Mouse (Mus musculus) embryo, embryonic 10.5 days (tissue): Measurements from ENCODE around the gene Ranbp1.
A peak's percentile ranks its signal among the peaks of the same experiment; 100 is the strongest.

ENCODE experiments used
- DNase-seq: peaks from one replicate; pipeline ENCODE4 v3.0.0-alpha.2; 2015; ENCODE audit warnings: low spot score

The Ranbp1 gene

DNA sequence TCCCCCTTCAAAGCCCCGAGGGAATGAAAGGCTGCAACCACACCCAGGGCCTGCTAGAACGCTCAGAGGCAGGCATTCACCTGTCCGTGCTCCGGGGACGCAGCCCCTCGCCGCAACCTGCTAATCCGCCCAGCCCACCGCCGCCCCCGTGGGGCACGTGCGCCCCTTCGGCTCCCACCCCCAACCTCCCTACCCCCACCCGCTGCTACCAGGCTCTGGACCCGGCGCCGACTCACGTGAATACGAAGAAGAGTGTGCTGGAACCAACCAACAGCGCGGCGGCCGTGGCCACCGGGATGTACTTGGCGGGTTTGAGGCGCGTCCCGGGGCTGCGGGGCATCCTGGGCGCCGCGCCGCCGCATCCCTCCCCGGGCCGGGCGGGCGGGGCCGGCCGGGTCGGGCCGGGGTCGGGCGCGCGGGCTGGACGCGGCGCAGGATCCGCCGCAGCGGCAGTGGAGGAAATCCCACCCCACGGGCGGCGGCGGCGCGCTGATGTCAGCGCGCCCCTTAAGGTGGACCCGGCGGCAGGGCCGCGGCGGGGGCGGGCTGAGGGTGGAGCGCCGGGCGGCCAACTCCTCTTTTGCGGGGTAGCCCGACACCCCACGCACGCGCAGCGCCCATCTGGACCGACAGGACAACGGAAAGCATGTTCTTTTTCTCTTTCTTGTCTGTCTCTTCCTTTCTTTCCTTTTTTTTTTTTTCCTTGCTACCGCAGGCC lies 13.7 kb downstream of the Ranbp1 start, which contains the start of gene Zdhhc8:
Gene Zdhhc8 (minus strand): TSS at position 466 of the 718 bp plus-strand sequence.
- peak; percentile 75 for DNase-seq

DNA sequence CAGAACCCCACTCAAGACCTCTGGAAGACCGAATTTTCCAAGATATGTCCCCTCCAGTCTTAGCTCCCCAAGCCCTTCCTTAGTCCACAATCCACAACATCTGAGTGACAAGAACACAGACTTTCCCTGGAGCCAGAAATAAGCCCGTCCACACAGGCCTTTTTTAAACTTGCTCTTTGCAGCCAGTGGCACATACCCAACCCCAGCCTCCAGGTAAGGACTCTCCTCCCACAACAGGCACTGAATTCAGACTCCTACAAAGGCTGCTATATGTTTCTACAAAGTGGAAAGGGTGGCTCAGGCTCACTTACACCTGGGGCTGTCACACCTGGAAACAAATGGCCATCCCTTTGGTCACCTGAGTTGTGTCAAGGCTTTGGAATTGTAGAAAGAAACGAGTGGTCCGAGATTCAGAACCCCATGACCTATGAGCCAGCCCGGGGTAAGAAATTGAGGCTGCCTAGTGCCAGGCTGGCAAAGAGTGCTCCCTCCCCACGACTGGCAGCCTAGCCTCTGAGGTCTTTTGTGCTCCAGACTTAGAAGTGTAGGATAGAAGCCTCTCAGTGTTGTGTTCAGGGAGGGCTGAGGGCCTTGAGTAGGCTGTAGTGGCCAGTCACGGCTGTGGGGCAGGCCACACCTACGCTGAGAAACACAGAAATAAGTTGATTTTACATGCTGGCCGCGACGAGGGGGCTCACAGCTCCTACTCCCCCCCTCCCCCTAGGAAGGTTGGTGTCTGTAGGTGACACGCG lies 14.4 kb downstream of the Ranbp1 start:
- peak; percentile 22 for DNase-seq

DNA sequence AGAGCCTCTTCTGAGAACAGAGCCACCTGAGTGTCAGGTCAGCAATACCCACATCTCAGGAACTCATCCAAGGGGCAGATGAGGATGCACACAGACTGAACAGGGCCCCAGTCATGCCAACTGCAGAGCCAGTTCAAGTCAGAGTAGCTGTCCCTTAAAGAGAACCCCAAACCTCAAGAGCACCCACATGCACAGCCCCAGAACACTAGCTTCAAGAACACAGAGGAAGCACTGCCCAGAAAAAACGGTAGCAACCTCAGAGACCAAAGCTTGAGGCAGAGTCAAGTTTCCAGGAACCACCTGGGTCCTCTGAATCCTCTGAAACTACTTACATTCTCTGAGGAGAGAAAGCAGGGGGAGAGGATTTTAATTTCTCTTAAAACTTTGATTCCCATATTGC lies 15.1 kb downstream of the Ranbp1 start:
- no peak for DNase-seq

- no peak for DNase-seq
Observed at GRCm38 (mm10) chr16:18231451-18231850, 17.1 kb downstream of the Ranbp1 start.

DNA sequence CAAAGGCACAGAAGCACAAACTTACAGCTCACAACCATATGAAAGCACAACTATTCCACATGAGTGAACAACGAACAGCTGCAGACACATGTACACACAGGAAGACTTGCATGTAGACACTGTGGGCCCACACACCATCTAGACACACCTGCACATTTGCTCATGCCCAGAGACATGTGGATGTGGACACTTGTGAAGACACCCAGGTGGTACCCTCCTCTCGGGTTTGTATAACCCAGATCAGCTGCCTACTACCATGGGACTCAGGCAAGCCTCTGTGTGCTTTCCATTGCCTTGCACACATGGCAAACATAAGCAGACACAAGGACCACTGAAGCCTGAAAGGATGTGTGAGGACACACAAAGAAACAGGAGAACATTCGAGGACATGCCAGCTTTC lies 17.5 kb downstream of the Ranbp1 start:
- no peak for DNase-seq

DNA sequence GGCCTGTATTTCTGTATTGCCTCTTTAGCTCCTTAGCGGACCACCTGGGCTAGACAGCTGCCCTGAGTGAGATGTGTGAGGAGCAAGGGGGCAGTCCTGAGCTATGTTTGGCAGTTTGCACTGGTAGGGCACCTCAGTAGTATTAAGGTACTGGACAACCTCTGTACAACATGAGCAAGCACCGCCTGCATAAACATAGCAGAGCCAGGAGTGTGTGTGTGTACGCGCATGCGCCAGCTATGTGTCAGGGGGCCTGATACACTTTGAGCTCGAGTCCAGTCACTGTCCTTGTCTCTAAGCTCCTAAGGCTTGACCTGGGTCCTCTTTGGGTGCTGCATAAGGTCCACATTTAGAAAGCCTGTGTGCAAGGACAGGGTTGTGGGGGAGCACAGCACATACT lies 17.9 kb downstream of the Ranbp1 start:
- DNase-seq, result no peak

DNA sequence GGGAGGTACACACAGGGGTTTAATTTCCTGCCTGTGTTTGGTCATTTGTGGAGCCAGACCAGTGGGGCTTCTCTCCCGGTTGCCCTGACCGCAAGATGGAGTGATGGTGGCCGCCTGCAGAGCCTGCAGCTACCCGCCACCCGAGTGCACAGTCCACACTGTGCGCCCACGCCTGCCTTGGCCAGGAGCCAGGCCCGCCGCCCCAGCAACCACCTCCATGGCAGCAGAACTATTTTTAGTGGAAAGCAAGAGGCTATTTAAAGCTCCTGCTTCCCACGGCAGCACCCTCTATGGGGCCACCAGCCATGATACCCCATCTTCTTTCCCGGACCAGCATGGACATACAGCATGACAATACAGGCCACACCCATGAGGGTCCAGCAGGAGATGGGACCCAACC lies 18.9 kb downstream of the Ranbp1 start:
- no peak for DNase-seq

GRCm38 (mm10) chr16:18228856-18229255 lies 19.7 kb downstream of the Ranbp1 start:
- no peak for DNase-seq

DNA sequence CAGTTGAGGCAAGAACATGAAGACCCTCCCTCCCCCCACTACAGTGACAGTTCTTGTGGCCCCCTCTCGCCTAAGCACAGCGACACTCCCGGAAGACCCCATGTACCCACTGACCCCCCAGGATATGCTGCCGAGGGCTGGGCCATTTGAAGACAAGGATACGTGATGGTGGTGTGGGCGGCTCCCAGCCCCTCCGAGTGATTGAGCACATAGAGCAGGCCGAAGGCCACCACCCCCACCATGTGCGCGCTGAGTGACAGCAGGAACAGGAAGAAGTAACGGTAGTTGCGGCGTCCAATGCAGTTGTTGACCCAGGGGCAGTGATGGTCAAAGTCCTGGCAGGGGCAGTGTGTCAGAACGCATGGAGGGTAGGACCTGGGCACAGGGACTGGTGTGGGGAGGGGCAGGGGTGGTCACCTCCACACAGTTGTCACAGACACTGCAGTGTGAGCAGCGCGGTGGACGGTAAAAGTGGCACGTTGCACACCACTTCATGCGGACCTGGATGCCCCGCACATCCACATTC lies 20.6 kb downstream of the Ranbp1 start:
- DNase-seq, result no peak

- no peak for DNase-seq
Observed at GRCm38 (mm10) chr16:18227187-18227586, 21.3 kb downstream of the Ranbp1 start.

DNA sequence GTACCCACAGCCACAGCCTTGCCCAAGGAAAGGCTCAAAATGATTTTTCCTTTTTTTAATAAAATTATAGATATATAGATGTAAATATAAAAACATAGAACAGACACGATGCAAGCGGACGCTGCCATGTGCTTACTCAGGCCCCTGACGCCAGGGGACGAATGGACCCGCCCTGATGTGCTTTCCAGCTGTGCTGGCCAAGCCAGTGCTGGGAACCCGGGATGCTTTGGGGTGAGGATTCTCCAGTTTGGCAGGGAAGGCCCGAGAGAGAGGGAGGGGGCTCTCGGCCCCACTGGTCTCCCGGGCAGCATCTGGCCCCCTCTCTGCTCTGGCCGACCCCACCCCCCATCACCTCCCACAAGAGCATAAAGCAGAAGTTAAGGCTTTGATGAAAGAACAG lies 26.3 kb downstream of the Ranbp1 start:
- no peak for DNase-seq

DNA sequence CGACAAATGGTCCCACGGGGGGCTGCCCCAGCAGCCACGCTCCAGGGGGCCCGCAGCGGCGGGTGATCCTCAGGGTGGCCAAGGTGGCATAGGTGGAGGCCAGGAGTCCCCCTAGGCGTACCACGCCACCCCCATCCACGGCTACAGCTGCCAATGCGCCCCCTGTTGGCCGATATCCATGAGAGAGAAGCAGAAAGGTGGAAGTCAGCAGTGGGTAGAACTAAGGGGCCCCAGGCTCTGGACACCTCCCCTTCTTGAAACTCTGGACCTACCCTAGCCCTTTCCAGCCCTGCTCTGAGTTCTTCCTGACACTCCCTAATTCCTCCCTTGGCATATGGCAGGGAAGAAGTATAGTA lies 27.0 kb downstream of the Ranbp1 start:
- no peak for DNase-seq

DNA sequence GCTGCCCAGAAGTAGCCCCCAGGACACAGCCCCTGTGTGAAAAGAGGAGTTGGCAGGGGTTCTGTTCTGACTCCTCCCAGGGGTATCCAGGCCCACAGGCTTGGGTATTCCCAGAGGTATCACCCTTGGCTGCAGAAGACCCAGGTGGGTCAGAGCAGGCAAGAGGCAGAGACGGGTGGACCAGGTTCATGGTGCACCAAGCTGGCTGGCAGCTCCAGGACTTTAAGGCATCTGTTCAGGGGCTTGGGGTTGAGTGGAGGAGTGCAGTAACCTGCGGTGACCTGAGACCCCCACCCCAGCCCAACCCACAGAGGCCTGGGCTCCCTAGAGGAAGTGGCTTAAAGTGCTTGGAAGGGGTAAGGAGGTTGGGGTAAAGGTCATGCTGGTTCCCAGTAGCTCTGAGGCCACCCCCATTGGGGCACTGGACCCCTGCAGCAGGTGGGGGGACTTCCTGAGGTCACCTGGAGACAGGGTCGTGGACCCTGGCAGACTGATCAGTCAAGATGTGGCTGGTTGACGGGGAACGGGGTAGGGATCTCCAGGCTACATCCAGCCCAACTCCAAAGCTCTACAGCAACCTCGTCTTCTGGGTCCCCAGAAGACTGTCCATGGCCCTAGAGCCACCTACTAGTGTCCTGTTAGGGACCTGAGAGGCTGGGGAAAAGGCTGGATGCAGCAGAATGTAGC lies 27.5 kb downstream of the Ranbp1 start:
- DNase-seq, result no peak

- DNase-seq, result peak; percentile 42
Observed at GRCm38 (mm10) chr16:18220001-18220400, 28.5 kb downstream of the Ranbp1 start.

DNA sequence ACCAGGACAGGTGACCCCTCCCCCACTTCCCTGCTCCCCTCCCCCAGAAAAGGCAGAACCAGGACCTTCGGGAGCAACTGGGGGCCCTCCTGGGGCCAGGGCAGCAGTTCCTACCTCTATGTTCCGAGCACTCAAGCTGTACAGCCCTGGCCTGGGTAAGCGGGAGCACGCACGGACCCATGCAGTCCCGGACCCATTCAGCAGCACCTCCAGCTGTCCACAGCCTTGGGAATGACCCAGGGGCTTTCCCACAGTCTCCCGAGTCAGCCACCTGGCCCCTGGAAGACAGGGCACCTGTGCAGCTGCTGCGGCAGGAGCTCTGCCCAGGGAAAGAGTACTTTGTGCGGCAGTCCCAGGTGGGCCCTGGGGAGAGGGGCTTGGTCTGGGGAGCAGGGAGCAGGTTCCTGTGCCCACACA lies 29.9 kb downstream of the Ranbp1 start:
- no peak for DNase-seq

DNA sequence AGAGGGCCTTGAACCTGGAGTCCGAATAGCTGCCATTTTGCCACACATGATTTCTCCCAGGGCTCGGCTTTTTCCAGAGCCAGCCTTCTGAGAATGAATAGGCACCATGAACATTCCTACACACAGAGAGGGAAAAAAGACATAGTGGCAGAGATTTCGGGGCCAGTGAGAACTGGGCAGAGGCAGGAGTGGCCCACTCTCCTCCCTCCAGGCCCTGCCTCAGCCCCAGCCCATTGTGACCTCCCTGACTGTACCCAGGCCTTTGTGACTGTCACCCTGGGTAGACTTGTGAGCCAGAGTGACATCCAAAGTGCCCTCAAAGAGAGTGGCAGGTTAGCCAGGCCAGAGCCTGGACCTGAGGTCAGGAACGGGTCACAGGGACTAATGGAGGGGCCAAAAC lies 31.0 kb downstream of the Ranbp1 start, which contains the start of gene Ccdc188:
Gene Ccdc188 (plus strand): TSS at position 301 of the 400 bp plus-strand sequence.
- no peak for DNase-seq

DNA sequence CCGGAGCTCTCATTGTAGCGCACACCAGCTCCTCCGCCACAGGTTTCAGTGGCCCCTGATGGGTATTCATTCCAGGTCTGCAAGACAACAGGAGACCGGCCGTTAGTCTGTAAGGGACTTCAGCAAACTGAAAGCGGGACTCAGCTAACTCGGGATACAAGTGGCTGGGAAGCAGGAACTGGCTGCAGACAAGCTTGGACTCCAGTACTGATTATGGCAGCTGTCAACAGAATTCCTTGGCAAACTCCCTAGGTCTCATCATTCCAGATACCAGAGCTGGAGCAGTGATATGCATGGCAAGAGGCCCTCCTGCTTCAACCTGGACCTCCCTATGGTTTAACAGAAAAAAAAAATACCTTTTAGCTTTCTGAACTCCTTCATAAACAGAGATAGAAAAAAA lies 33.7 kb downstream of the Ranbp1 start:
- no peak for DNase-seq

- peak; percentile 95 for DNase-seq
Observed at GRCm38 (mm10) chr16:18213689-18214088, 34.8 kb downstream of the Ranbp1 start.

- peak; percentile 88 for DNase-seq
Observed at GRCm38 (mm10) chr16:18211417-18212171, 36.9 kb downstream of the Ranbp1 start.

- DNase-seq, result peak; percentile 81
Observed at GRCm38 (mm10) chr16:18210701-18211416, 37.7 kb downstream of the Ranbp1 start.

GRCm38 (mm10) chr16:18203430-18204091 lies 45.0 kb downstream of the Ranbp1 start:
- DNase-seq, result peak; percentile 21
